Mouse (Mus musculus) midbrain, postnatal 0 days (tissue): ENCODE data around the gene Egfl8. TPM values are rescaled to one million over a fixed set of nuclear protein-coding genes. Genes with fewer than 3 reads are reported as not detected.
A peak's percentile ranks its signal among the peaks of the same experiment; 100 is the strongest.

Experiments
- ATAC-seq: fragments of 200-750 bp; cut with Nextera tagmentation; 2 replicates; pipeline ENCODE4 v1.8.0; 2017; ENCODE audit warnings: moderate number of reproducible peaks, mild to moderate bottlenecking, moderate TSS enrichment, moderate library complexity; ENCODE audit not compliant: low FRiP score
- DNase-seq: peaks from one replicate; pipeline ENCODE4 v3.0.0-alpha.2; 2015; ENCODE audit warnings: low spot score
- H3K27ac ChIP-seq: fragments of 300-500 bp; sonication (generic); 2 replicates; pipeline ENCODE4 v1.5.1; 2014; ENCODE audit warnings: low read depth, mild to moderate bottlenecking, low read length, mixed read lengths
- H3K27me3 ChIP-seq: fragments of 300-500 bp; sonication (generic); 2 replicates; pipeline ENCODE4 v1.6.1; 2014; ENCODE audit warnings: low read length, control low read depth, mixed read lengths; ENCODE audit not compliant: insufficient read depth
- H3K36me3 ChIP-seq: fragments of 300-500 bp; sonication (generic); 2 replicates; pipeline ENCODE4 v1.6.1; 2014; ENCODE audit warnings: low read length, control low read depth, mixed read lengths; ENCODE audit not compliant: insufficient read depth
- H3K4me1 ChIP-seq: fragments of 300-500 bp; sonication (generic); 2 replicates; pipeline ENCODE4 v1.6.1; 2014; ENCODE audit warnings: mild to moderate bottlenecking, control low read depth, antibody characterized with exemption, low read length, mixed read lengths; ENCODE audit not compliant: insufficient read depth
- H3K4me2 ChIP-seq: fragments of 300-500 bp; sonication (generic); 2 replicates; pipeline ENCODE4 v1.6.1; 2014; ENCODE audit warnings: low read depth, mild to moderate bottlenecking, low read length, mixed read lengths; ENCODE audit not compliant: poor library complexity, severe bottlenecking
- H3K4me3 ChIP-seq: fragments of 300-500 bp; sonication (generic); 2 replicates; pipeline ENCODE4 v1.5.1; 2014; ENCODE audit warnings: low read depth, mild to moderate bottlenecking, low read length, moderate library complexity
- H3K9ac ChIP-seq: fragments of 300-500 bp; sonication (generic); replicated peaks from 2 replicates; pipeline ENCODE4 v1.6.1; 2014; ENCODE audit warnings: mild to moderate bottlenecking, low read length, moderate library complexity, mixed read lengths; ENCODE audit not compliant: poor library complexity, severe bottlenecking
- H3K9me3 ChIP-seq: fragments of 300-500 bp; sonication (generic); 2 replicates; pipeline ENCODE4 v1.6.1; 2016; ENCODE audit warnings: low read length, control low read depth
- CTCF ChIP-seq: IDR thresholded peaks from 2 replicates; pipeline ENCODE4 v1.5.1; 2016; ENCODE audit warnings: antibody characterized with exemption, mild to moderate bottlenecking
- WGBS: fragments of 180-500 bp; shearing (Covaris S2); extraction: QIAGEN DNeasy Blood & Tissue Kit; methylation state at CpG from one replicate; pipeline ENCODE4 v1.1.7; 2014; 5-methylcytosine and 5-hydroxymethylcytosine counted together
- polyA plus RNA-seq: library from polyadenylated mRNA; unstranded; fragments of >200 nt; fragmentation: Nextera tagmentation; extraction: Ambion mirVana; gene quantifications from 2 replicates; pipeline ENCODE4 v1.2.1, GENCODE M21; 2015
- total RNA-seq: library from RNA; depleted of rRNA; stranded (reverse); fragments of >200 nt; gene quantifications from 2 replicates; pipeline ENCODE4 v1.2.3, GENCODE M21; 2014

Gene Egfl8
- total and polyA plus RNA-seq, 2 experiments from 2014 or later = 4.9 to 6.0 TPM

DNA sequence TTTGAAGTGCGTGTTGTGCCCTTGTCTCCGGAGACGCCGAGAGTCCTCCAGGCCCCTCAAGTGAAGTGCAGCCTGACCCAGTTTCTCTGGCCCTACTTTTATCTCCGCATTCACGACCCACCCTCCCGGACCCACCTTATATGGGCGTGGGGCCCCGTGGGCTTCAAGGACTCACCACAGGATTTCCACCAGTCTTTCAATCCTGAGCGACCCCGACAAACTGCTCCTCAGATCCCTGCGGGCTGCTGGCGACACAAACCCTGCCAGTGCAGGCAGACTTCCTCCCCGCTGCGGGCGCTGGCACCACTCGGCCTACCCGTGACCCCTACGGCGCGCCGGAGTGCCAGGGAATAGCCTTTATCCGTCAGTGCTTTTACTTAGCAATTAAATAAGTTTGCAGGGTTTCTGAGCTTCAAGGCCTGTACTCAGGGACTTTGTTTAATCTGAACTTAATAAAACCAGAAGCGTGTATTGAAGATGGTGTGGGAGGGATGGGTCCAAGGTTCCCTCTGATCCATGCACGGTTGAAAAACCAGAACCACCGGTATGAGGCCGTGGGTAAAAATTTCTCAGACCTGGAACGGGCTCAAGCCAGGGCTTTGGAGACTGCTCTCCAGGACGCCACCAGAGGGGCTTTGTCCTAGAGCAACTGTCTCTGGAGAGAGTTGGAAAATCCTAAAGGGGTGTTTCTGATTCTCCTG lies 12.3 kb upstream of the Egfl8 start, which contains the start of gene Ppt2:
Ppt2 (minus strand) TSS at position 568 of the 701 bp plus-strand sequence.
- H3K27me3 ChIP-seq = no peaks in the 10 kb centered on the region
- H3K27ac ChIP-seq = peak within 1 kb of the TSS; percentile 92
- 2% methylated on average over 29 of the region's 29 CpGs for WGBS
- H3K9me3 ChIP-seq = no peaks in the 10 kb centered on the region
- peak within 1 kb of the TSS; percentile 65 for H3K9ac ChIP-seq
- no peaks in the 10 kb centered on the region for H3K36me3 ChIP-seq
- peak within 1 kb of the TSS; percentile 89 for H3K4me2 ChIP-seq
- TF ChIP-seq CTCF = no peak; the same call in 1 of the 2 replicates
- peaks cover 20% of the 10 kb centered on the region for H3K4me1 ChIP-seq
- DNase-seq (no peak), ATAC-seq (no peak)
- peak within 1 kb of the TSS; percentile 74 for H3K4me3 ChIP-seq

DNA sequence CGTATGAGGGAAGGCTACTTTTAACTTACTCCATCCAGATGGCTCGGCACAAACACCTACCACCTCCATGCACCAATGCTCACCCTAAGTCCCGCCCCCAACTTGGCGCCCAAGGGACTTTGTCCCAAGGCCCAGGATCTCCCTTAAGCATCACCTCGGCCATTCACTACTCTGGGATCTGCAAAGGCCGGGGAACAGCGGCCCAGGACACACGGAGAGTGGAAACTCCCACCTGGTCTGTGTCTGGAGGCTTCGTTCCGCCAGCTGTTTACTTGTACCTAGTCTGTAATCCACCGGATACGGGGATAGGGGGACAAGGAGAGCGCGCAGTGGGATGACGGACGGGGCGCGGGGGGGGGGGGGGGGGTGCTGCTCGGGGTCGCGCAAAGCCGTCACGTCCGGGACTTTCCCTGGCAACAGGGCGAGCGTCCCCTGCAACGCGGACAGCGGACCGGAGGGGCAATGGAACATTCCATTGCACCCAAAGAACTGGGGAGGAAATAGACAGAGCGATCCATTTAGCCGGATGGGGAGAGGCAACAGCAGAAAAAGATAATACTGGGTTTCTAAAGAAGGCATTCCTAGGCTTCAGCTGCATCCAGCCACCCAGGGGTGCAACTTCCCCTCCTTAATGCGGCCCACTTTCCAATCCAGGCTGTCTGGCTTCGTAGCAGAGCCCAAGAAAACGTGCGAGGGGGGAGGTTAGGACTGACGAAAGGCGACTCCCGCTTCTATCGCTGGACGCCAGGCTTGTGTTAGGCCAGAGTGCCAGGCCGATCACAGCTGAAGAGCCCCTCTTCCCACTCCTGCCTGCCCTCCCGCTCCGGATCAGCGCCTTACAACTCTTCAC lies 11.5 kb upstream of the Egfl8 start:
- Histone ChIP-seq H3K9me3 (no peaks in the 10 kb centered on the region), H3K9ac (peak overlapping the region; percentile 65), H3K4me2 (peak overlapping the region; percentile 89), H3K4me1 (peaks cover 20% of the 10 kb centered on the region), H3K27ac (peak overlapping the region; percentile 92), H3K27me3 (no peaks in the 10 kb centered on the region), H3K36me3 (peaks cover 7% of the 10 kb centered on the region), H3K4me3 (peak overlapping the region; percentile 74)
- WGBS = under 1% methylated on average over 37 of the region's 45 CpGs
- peak; percentile 95 for DNase-seq
- no peak; the same call in 1 of the 2 replicates for TF ChIP-seq CTCF
- peak; percentile 80 for ATAC-seq

- peaks cover 19% of the 10 kb centered on the region for H3K4me1 ChIP-seq
- H3K36me3 ChIP-seq = peaks cover 7% of the 10 kb centered on the region
- peak; percentile 82 for DNase-seq
- peak; percentile 47; the same call in 1 of the 2 replicates for ATAC-seq
- H3K4me2 ChIP-seq = peak overlapping the region; percentile 89
- H3K4me3 ChIP-seq = peak overlapping the region; percentile 74
- TF ChIP-seq CTCF = peak; percentile 77
- H3K27me3 ChIP-seq = no peaks in the 10 kb centered on the region
- H3K9ac ChIP-seq = peak overlapping the region; percentile 58
- no peaks in the 10 kb centered on the region for H3K9me3 ChIP-seq
- WGBS = 1% methylated on average over 18 of the region's 18 CpGs
- peak overlapping the region; percentile 92 for H3K27ac ChIP-seq
These were observed 11.0 kb upstream of the Egfl8 start for GRCm38 (mm10) chr17:34626773-34627092.

DNA sequence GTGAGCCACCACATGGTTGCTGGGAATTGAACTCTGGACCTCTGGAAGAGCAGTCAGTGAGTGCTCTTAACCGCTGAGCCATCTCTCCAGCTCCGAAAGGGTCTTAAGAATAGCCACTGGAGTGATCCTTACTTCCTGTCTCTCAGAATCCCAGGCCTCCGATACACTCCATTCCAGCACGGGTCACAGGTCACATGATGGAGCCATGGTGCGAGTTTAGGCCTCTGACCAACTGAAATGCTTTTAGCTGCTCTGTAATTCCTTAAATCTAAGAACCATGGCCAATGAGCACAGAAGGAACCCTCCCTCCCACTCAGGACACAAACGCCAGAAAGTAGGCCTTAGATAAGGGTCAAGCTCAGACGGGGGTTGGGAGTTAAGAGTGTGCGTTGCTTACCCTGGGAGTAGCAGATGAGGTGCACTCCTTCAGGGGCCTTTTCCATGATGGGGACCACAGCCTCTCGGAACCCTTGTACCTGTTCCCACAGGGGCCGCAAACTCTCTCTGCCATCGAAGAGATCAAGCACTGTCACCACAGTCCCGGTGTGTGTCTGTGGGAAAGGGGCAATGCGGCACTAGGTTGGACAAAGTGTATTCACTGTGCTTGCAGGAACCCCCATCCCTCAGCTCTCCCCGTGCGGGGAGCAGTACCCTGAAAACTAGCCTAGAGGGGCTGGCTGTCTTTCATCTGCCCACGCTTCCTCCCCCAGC lies 10.4 kb upstream of the Egfl8 start:
- no peak for ATAC-seq
- peak overlapping the region; percentile 92 for H3K27ac ChIP-seq
- TF ChIP-seq CTCF = no peak
- H3K4me2 ChIP-seq = peak overlapping the region; percentile 89
- H3K9ac ChIP-seq = peak overlapping the region; percentile 58
- H3K36me3 ChIP-seq = peaks cover 7% of the 10 kb centered on the region
- peak overlapping the region; percentile 74 for H3K4me3 ChIP-seq
- no peak for DNase-seq
- WGBS = 52% methylated on average over 16 of the region's 16 CpGs
- H3K4me1 ChIP-seq = peaks cover 16% of the 10 kb centered on the region
- H3K9me3 ChIP-seq = no peaks in the 10 kb centered on the region
- H3K27me3 ChIP-seq = no peaks in the 10 kb centered on the region

GRCm38 (mm10) chr17:34624981-34625380 lies 9.2 kb upstream of the Egfl8 start:
- Histone ChIP-seq H3K4me2 (no peak overlapping the region), H3K4me1 (peaks cover 16% of the 10 kb centered on the region), H3K9me3 (no peaks in the 10 kb centered on the region), H3K27ac (no peak overlapping the region), H3K36me3 (peaks cover 11% of the 10 kb centered on the region), H3K27me3 (no peaks in the 10 kb centered on the region), H3K9ac (no peak overlapping the region), H3K4me3 (no peak overlapping the region)
- DNase-seq (no peak), ATAC-seq (no peak)
- 96% methylated on average over 3 of the region's 3 CpGs for WGBS
- no peak for TF ChIP-seq CTCF
